Mouse (Mus musculus) intestine, embryonic 15.5 days (tissue): ENCODE data around the gene Ost4. TPM values are rescaled to one million over a fixed set of nuclear protein-coding genes. Genes with fewer than 3 reads are reported as not detected.
"Not testable (repeated sequence)": the region's sequence is repeated elsewhere in the genome, so short reads cannot be mapped to it uniquely, and the experiment has no call there.

Source experiments
- ATAC-seq: fragments of 200-750 bp; cut with Nextera tagmentation; 2 replicates; pipeline ENCODE4 v1.8.0; 2017; ENCODE audit warnings: moderate TSS enrichment, moderate library complexity
- H3K27ac ChIP-seq: fragments of 300-500 bp; sonication (generic); 2 replicates; pipeline ENCODE4 v1.5.1; 2015; ENCODE audit warnings: mild to moderate bottlenecking, inconsistent platforms
- H3K27me3 ChIP-seq: fragments of 300-500 bp; sonication (generic); replicated peaks from 2 replicates; pipeline ENCODE4 v1.6.1; 2015; ENCODE audit warnings: inconsistent platforms
- H3K36me3 ChIP-seq: fragments of 300-500 bp; sonication (generic); 2 replicates; pipeline ENCODE4 v1.6.1; 2015; ENCODE audit warnings: inconsistent platforms
- H3K4me1 ChIP-seq: fragments of 300-500 bp; sonication (generic); replicated peaks from 2 replicates; pipeline ENCODE4 v1.6.1; 2015; ENCODE audit warnings: inconsistent platforms
- H3K4me2 ChIP-seq: fragments of 300-500 bp; sonication (generic); replicated peaks from 2 replicates; pipeline ENCODE4 v1.6.1; 2015; ENCODE audit warnings: mild to moderate bottlenecking, inconsistent platforms
- H3K4me3 ChIP-seq: fragments of 300-500 bp; sonication (generic); replicated peaks from 2 replicates; pipeline ENCODE4 v1.5.1; 2015; ENCODE audit warnings: inconsistent platforms
- H3K9ac ChIP-seq: fragments of 300-500 bp; sonication (generic); 2 replicates; pipeline ENCODE4 v1.6.1; 2015; ENCODE audit warnings: inconsistent platforms
- H3K9me3 ChIP-seq: fragments of 300-500 bp; sonication (generic); 2 replicates; pipeline ENCODE4 v1.6.1; 2016; ENCODE audit warnings: inconsistent platforms
- WGBS: fragments of 180-500 bp; shearing (Covaris S2); methylation state at CpG from one replicate; pipeline ENCODE4 v1.1.7; 2015; 5-methylcytosine and 5-hydroxymethylcytosine counted together
- polyA plus RNA-seq: library from polyadenylated mRNA; unstranded; fragments of >200 nt; fragmentation: Nextera tagmentation; extraction: Ambion mirVana; gene quantifications from 2 replicates; pipeline ENCODE4 v1.2.1, GENCODE M21; 2015

Gene Ost4
- polyA plus RNA-seq, 1 experiment from 2014 or later: 449 TPM

DNA sequence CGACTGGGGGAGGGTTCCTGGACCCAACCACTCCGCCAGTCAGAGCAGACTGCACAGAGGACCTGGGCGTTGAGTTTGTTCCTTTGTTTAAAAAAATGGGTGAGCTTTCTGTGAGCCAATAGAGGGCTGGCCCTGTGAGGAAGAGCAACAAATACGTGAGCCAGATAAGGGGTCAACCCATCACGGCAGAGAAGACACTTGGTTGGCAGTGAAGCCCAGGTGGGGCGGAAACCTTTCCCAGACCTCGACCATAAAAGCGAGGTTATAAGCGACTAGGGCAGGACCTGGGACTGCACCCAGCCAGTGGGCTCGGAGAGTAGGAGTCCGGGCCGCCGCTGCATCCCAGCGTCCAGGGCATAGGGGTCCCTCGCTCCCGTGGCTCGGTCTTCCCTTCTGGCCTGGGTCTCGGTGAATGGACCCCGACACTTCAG lies 20.2 kb downstream of the Ost4 start:
- H3K9ac ChIP-seq: peak overlapping the region; percentile 47
- peak overlapping the region; percentile 82 for H3K4me2 ChIP-seq
- H3K4me1 ChIP-seq: peaks cover 14% of the 10 kb centered on the region
- H3K9me3 ChIP-seq: no peaks in the 10 kb centered on the region
- H3K27me3 ChIP-seq: no peaks in the 10 kb centered on the region
- under 1% methylated on average over 19 of the region's 19 CpGs for WGBS
- peak overlapping the region; percentile 66 for H3K4me3 ChIP-seq
- H3K36me3 ChIP-seq: peaks cover 9% of the 10 kb centered on the region
- H3K27ac ChIP-seq: peak overlapping the region; percentile 95
- peak; percentile 69 for ATAC-seq

DNA sequence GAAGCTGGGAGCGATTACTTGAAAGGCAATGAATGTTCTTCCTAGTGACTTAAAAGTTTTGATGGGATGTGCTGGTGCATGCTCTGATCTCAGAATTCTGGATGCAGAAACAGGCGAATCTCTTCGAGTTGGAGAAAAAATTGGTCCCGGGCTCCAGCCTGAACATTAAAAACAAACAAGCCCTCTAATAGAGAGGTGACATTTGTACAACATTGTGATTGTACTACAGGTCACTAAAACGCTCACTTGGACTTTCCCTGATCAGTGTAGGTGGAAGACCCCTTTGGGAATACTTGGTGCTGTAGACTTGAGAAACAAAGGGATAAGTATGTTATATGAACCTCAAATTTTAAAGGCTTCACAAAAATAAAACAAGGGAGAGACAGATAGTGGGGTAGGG lies 20.9 kb downstream of the Ost4 start:
- H3K4me3 ChIP-seq: peak overlapping the region; percentile 66
- ATAC-seq: no peak

DNA sequence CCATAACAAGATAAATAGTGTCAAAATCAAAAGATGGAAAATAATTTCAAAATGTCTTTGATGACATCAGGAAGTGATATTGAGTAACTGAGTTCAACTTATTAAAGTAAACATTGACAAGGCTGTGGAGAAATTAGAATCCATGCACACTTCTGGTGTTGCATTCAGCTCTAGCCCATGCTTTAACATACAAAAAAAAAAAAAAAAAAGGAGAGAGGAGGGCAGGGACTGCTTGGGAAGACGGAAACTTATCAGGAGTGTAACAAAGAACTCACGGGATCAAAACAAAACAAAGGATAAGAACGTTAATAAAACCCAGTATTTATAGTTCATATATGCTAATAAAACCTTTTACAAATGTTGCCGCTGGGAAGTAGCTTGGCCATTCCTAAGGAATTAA lies 21.4 kb downstream of the Ost4 start:
- H3K9ac ChIP-seq: no peak overlapping the region
- peaks cover 14% of the 10 kb centered on the region for H3K4me1 ChIP-seq
- H3K9me3 ChIP-seq: no peaks in the 10 kb centered on the region
- H3K36me3 ChIP-seq: no peaks in the 10 kb centered on the region; the same call in 1 of the 2 replicates
- H3K4me2 ChIP-seq: no peak overlapping the region
- no peaks in the 10 kb centered on the region for H3K27me3 ChIP-seq
- no peak for ATAC-seq
- no peak overlapping the region for H3K27ac ChIP-seq
- H3K4me3 ChIP-seq: no peak overlapping the region
- WGBS: 44% methylated on average over 4 of the region's 4 CpGs

More for the DNA sequence above, 20.9 kb downstream of the Ost4 start:
- H3K9ac ChIP-seq: peak overlapping the region; percentile 47
- peaks cover 3% of the 10 kb centered on the region; the same call in 1 of the 2 replicates for H3K36me3 ChIP-seq
- H3K27ac ChIP-seq: peak overlapping the region; percentile 95
- H3K4me2 ChIP-seq: peak overlapping the region; percentile 82
- H3K9me3 ChIP-seq: no peaks in the 10 kb centered on the region
- H3K4me1 ChIP-seq: peaks cover 14% of the 10 kb centered on the region
- WGBS: 30% methylated on average over 5 of the region's 5 CpGs
- H3K27me3 ChIP-seq: no peaks in the 10 kb centered on the region

- H3K9ac ChIP-seq, H3K4me1 ChIP-seq, H3K27me3 ChIP-seq, ATAC-seq, H3K36me3 ChIP-seq, H3K4me3 ChIP-seq, H3K4me2 ChIP-seq, H3K27ac ChIP-seq, H3K9me3 ChIP-seq: not testable (repeated sequence)
- WGBS: 87% methylated on average over 4 of the region's 4 CpGs
Measured at GRCm38 (mm10) chr5:30881839-30882238, 25.7 kb downstream of the Ost4 start.

GRCm38 (mm10) chr5:30879347-30879943 lies 28.1 kb downstream of the Ost4 start:
- Histone ChIP-seq H3K36me3 (peaks cover 26% of the 10 kb centered on the region), H3K27me3 (no peaks in the 10 kb centered on the region), H3K4me1 (peaks cover 4% of the 10 kb centered on the region; the same call in 1 of the 2 replicates), H3K4me2 (no peak overlapping the region), H3K4me3 (no peak overlapping the region), H3K9ac (no peak overlapping the region), H3K9me3 (no peaks in the 10 kb centered on the region), H3K27ac (no peak overlapping the region)
- ATAC-seq: 0 out of 2 replicates have a peak, but pooled peaks have one; percentile 23
- 54% methylated on average over 5 of the region's 5 CpGs for WGBS

DNA sequence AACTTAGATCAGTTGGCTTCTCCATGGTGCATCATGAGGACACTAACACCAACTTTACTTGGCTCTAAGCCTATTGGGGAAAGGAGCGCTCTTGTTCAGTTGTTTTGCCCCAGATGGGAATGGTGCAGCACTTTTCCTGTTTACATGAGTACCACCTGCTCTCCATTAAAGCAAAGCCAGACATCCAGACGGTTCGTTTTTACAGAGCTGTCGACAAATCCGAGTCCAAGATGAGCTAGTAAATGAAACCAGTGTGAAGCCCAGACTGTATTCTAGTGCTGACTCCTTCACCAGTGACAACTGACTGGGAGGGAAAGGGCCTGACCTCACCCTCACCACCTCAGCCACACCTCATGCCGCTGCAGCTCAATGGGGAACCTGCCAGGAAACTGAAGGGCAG lies 29.0 kb downstream of the Ost4 start:
- H3K9ac ChIP-seq: no peak overlapping the region
- H3K4me2 ChIP-seq: no peak overlapping the region
- H3K9me3 ChIP-seq: no peaks in the 10 kb centered on the region
- 28% methylated on average over 6 of the region's 6 CpGs for WGBS
- H3K27ac ChIP-seq: no peak overlapping the region
- no peak overlapping the region for H3K4me3 ChIP-seq
- no peaks in the 10 kb centered on the region for H3K27me3 ChIP-seq
- peak; percentile 39; the same call in 1 of the 2 replicates for ATAC-seq
- peaks cover 34% of the 10 kb centered on the region for H3K36me3 ChIP-seq
- peaks cover 4% of the 10 kb centered on the region; the same call in 1 of the 2 replicates for H3K4me1 ChIP-seq

DNA sequence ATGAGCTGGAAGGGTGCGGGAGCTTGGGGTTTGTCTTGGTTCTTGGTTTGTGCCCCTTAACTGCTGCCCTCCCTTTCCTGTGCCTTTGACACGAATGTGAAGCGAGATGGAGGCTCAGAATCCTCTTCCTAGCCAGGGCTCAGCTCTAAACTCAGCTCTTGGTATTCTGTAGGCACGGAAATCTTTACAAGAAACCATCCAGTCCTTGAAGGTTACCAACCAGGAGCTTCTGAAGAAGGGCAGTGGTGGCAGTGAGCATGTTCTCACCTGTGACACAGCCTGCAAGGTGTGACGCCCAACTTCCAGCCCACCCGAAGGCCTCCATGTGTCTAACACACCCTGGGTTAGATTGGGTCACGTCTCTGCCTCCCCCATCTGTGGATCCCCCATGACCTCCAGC lies 33.2 kb downstream of the Ost4 start:
- H3K36me3 ChIP-seq: peaks cover 54% of the 10 kb centered on the region
- no peak overlapping the region for H3K4me2 ChIP-seq
- H3K9me3 ChIP-seq: no peaks in the 10 kb centered on the region
- no peaks in the 10 kb centered on the region for H3K27me3 ChIP-seq
- WGBS: 90% methylated on average over 7 of the region's 7 CpGs
- ATAC-seq: no peak
- no peak overlapping the region for H3K4me3 ChIP-seq
- H3K27ac ChIP-seq: no peak overlapping the region
- peaks cover 13% of the 10 kb centered on the region for H3K4me1 ChIP-seq
- H3K9ac ChIP-seq: no peak overlapping the region

DNA sequence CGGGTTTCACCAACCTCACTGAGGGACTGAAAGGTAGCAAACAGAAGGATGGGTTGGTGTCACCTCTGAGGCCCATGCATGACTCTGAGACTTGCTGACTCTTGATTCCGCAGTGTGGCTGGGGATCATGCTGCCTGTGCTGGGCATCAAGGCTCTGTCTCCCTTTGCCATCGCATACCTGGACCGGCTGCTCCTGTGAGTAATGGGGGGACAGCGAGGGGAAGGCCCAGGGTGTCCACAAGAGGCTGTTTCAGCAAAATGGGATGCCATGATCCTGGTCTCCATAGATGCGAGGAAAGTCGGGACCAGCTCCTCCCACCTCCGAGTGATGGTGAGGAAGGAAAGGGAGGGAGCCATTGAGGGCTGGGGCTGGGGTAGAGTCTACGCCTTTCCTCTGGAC lies 35.0 kb downstream of the Ost4 start:
- Histone ChIP-seq H3K4me1 (peaks cover 12% of the 10 kb centered on the region), H3K27ac (no peak overlapping the region), H3K36me3 (peaks cover 54% of the 10 kb centered on the region), H3K4me3 (no peak overlapping the region), H3K4me2 (no peak overlapping the region), H3K9ac (no peak overlapping the region), H3K9me3 (no peaks in the 10 kb centered on the region), H3K27me3 (no peaks in the 10 kb centered on the region)
- WGBS: 91% methylated on average over 9 of the region's 9 CpGs
- no peak for ATAC-seq

GRCm38 (mm10) chr5:30870131-30870406 lies 37.5 kb downstream of the Ost4 start:
- Histone ChIP-seq H3K36me3 (peaks cover 33% of the 10 kb centered on the region), H3K4me2 (peak overlapping the region; percentile 71), H3K4me3 (peak overlapping the region; percentile 88), H3K9ac (peak overlapping the region; percentile 95), H3K27me3 (no peaks in the 10 kb centered on the region), H3K9me3 (no peaks in the 10 kb centered on the region), H3K4me1 (peaks cover 12% of the 10 kb centered on the region), H3K27ac (peak overlapping the region; percentile 60; the same call in 1 of the 2 replicates)
- ATAC-seq: no peak
- WGBS: 18% methylated on average over 2 of the region's 2 CpGs

DNA sequence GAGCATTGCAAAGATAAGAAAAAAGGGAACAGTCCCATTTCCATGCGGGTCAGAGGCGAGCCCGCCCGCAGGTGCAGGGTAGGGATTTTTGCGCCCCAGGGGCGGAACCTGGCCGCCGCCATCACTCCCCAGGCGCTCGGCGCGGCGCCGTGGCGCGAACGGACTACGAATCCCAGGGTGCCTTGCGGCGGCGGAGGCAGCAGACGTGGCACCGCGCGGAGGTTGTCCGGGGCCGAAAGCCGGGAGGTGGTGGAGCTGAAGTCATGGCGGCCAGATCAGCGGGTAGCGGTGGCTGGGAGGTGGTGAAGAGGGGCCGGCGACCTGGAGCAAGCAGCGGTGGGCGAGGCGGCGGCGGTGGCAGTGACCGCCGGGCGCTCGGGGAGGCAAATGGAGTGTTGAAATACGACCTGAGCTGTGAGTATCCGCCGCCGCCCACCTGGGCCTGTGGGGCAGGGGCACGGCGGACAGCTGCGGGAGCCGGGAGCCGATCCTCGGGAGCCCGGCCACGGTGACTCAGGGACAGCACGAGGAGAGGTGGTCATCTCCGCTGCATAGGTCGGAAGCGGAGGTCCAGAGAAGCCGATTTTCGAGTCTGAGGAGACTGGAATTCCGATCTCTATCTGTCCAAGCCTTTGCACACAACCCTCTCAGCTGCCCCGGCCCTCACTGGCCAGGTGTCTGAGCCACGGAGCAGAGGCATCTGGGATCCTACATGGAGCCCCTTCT lies 38.0 kb downstream of the Ost4 start:
- WGBS: under 1% methylated on average over 63 of the region's 63 CpGs
- H3K9ac ChIP-seq: peak overlapping the region; percentile 95
- peaks cover 30% of the 10 kb centered on the region for H3K36me3 ChIP-seq
- peak; percentile 98 for ATAC-seq
- peak overlapping the region; percentile 71 for H3K4me2 ChIP-seq
- no peaks in the 10 kb centered on the region for H3K27me3 ChIP-seq
- peak overlapping the region; percentile 60; the same call in 1 of the 2 replicates for H3K27ac ChIP-seq
- H3K4me1 ChIP-seq: peaks cover 12% of the 10 kb centered on the region
- H3K9me3 ChIP-seq: no peaks in the 10 kb centered on the region
- H3K4me3 ChIP-seq: peak overlapping the region; percentile 88

- Histone ChIP-seq H3K27me3 (no peaks in the 10 kb centered on the region), H3K4me1 (peaks cover 12% of the 10 kb centered on the region), H3K36me3 (peaks cover 24% of the 10 kb centered on the region), H3K9ac (peak overlapping the region; percentile 95; the same call in 1 of the 2 replicates), H3K27ac (0 out of 2 replicates have a peak overlapping the region, but pooled peaks have one; percentile 60), H3K4me3 (peak overlapping the region; percentile 88), H3K9me3 (no peaks in the 10 kb centered on the region), H3K4me2 (peak overlapping the region; percentile 71)
- ATAC-seq: peak; percentile 48; the same call in 1 of the 2 replicates
- WGBS: 14% methylated on average over 9 of the region's 9 CpGs
Measured at GRCm38 (mm10) chr5:30868981-30869380, 38.6 kb downstream of the Ost4 start.

DNA sequence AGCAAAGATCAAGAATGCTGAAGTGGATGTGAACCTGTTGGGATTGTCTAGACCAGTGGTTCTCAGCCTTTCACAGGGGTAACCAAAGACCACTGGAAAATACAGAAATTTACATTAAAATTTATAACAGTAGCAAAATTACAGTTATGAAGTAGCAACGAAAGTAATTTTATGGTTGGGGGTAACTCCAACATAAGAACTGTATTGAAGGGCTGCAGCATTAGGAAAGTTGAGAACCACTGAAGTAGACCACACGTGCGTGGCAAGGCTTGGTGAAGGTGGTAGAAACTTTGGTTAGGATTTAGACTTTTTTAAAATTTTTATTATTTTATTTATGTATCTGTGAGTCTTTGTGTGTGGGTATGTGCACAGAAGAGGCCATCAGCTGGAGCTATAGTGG lies 39.9 kb downstream of the Ost4 start, which contains the start of gene Tmem214:
Tmem214 (plus strand) TSS at position 301 of the 400 bp plus-strand sequence.
- no peak within 1 kb of the TSS for H3K9ac ChIP-seq
- 93% methylated on average over 3 of the region's 3 CpGs for WGBS
- no peak within 1 kb of the TSS for H3K4me3 ChIP-seq

More for the DNA sequence above, 39.9 kb downstream of the Ost4 start, which contains the start of gene Tmem214:
- ATAC-seq: no peak
- peak within 1 kb of the TSS; percentile 71 for H3K4me2 ChIP-seq
- no peaks in the 10 kb centered on the region for H3K9me3 ChIP-seq
- H3K27ac ChIP-seq: no peak within 1 kb of the TSS
- H3K36me3 ChIP-seq: peaks cover 13% of the 10 kb centered on the region; the same call in 1 of the 2 replicates
- no peaks in the 10 kb centered on the region for H3K27me3 ChIP-seq
- peaks cover 12% of the 10 kb centered on the region for H3K4me1 ChIP-seq
